In genomic region chr4:141857422-141857930, GRCm38 (mm10) we compare ENCODE assay signal across 8 mouse cellular contexts. TPM values are rescaled to one million over a fixed set of nuclear protein-coding genes. Genes with fewer than 3 reads are reported as not detected.
A peak's percentile ranks its signal among the peaks of the same experiment; 100 is the strongest.
DNase-seq lines count a peak whose midpoint lies in the region; ATAC-seq lines count a peak whose summit lies in the region.

No protein-coding gene starts in this region.

- H3K27ac ChIP-seq in hindbrain, embryonic 11.5 days (ENCODE audit: low read depth, low read length) = no peak overlapping the region

- H3K9ac ChIP-seq in hindbrain, embryonic 11.5 days (ENCODE audit: low read depth, low read length) = no peak overlapping the region

- no peaks in the 10 kb centered on the region for H3K4me1 ChIP-seq in hindbrain, embryonic 11.5 days (replicated peaks; ENCODE audit: control insufficient read depth, insufficient read depth, low read length)

- H3K9me3 ChIP-seq in hindbrain, embryonic 11.5 days (ENCODE audit: control insufficient read depth, low read length) = no peaks in the 10 kb centered on the region

- no peaks in the 10 kb centered on the region for H3K27me3 ChIP-seq in hindbrain, embryonic 11.5 days (ENCODE audit: control insufficient read depth, insufficient read depth, low read length)

- ATAC-seq in hindbrain, embryonic 11.5 days (ENCODE audit: low FRiP score) = peak; percentile 80

- WGBS in hindbrain, embryonic 11.5 days = 20% methylated on average over 10 of the region's 10 CpGs

- H3K4me2 ChIP-seq in hindbrain, embryonic 11.5 days (replicated peaks; ENCODE audit: low read depth, low read length) = no peak overlapping the region

- no peaks in the 10 kb centered on the region for H3K36me3 ChIP-seq in hindbrain, embryonic 11.5 days (ENCODE audit: control insufficient read depth, insufficient read depth, low read length)

- peak; percentile 78 for DNase-seq in R1 (ENCODE audit: low read depth, low spot score)
- DNase-seq in cerebellum, adult 9-11 months = peak; percentile 76
- DNase-seq in frontal cortex, postnatal 10 days (ENCODE audit: low spot score in 2 of 2) = peak; percentile 62 to 81
- peak; percentile 90 for DNase-seq in hindbrain, embryonic 11.5 days (ENCODE audit: low spot score)
- DNase-seq in layer of hippocampus, postnatal 10 days (ENCODE audit: low spot score in 2 of 2) = peak; percentile 91 to 92
- peak; percentile 78 for DNase-seq in lung, postnatal 25 days (ENCODE audit: low spot score)
- DNase-seq in right cerebral cortex, adult 2 months (ENCODE audit: low spot score in 2 of 2) = peak; percentile 88 to 92
- DNase-seq in urinary bladder, postnatal 25 days (ENCODE audit: low spot score) = peak; percentile 85

- H3K4me3 ChIP-seq in hindbrain, embryonic 11.5 days (ENCODE audit: low read depth, low read length) = no peak overlapping the region

RNA-seq across cellular contexts. Expression of gene Ctrc, which starts 11.3 kb away (rescaled TPM):
- not detected in 2 replicates for polyA plus RNA-seq in hindbrain, embryonic 11.5 days (2014; fragmentation: Nextera tagmentation; extraction: Ambion mirVana)
- total RNA-seq in layer of hippocampus, postnatal 10 days (2021) = not detected

RNA-seq across cellular contexts. Expression of gene Efhd2, which starts 17.2 kb away (rescaled TPM):
- 25.0 and 26.1 TPM in 2 replicates for polyA plus RNA-seq in hindbrain, embryonic 11.5 days (2014; fragmentation: Nextera tagmentation; extraction: Ambion mirVana)
- total RNA-seq in layer of hippocampus, postnatal 10 days (2021) = 10 to 100 TPM; 43.8 to 46.9 TPM

RNA-seq across cellular contexts. Expression of gene Cela2a, which starts 31.5 kb away (rescaled TPM):
- polyA plus RNA-seq in hindbrain, embryonic 11.5 days (2014; fragmentation: Nextera tagmentation; extraction: Ambion mirVana) = not detected in 2 replicates
- total RNA-seq in layer of hippocampus, postnatal 10 days (2021) = not detected
